Mouse (Mus musculus): ENCODE results near the gene Rnf2. TPM values are rescaled to one million over a fixed set of nuclear protein-coding genes. Genes with fewer than 3 reads are reported as not detected.

Gene Rnf2
- polyA plus RNA-seq, 1 experiment from 2014 or later: 59.2 TPM

- WGBS: 76% methylated on average over 5 of the region's 5 CpGs
- Histone ChIP-seq H3K4me3 (ENCODE audit: low read length) (no peak overlapping the region), H3K27me3 (replicated peaks; ENCODE audit: control insufficient read depth, insufficient read depth, low read length) (no peaks in the 10 kb centered on the region), H3K4me1 (ENCODE audit: control insufficient read depth, insufficient read depth, low read length) (no peaks in the 10 kb centered on the region), H3K4me2 (ENCODE audit: low read depth, low read length) (no peak overlapping the region), H3K9ac (ENCODE audit: low read depth, low read length) (no peak overlapping the region), H3K9me3 (ENCODE audit: control insufficient read depth, low read length) (no peaks in the 10 kb centered on the region), H3K27ac (ENCODE audit: low read length) (no peak overlapping the region), H3K36me3 (ENCODE audit: control insufficient read depth, insufficient read depth, low read length) (peaks cover 12% of the 10 kb centered on the region)
- no peak for ATAC-seq
Observed at GRCm38 (mm10) chr1:151457087-151457486, 43.7 kb downstream of the Rnf2 start.

GRCm38 (mm10) chr1:151451946-151452345, 48.8 kb downstream of the Rnf2 start:
- H3K4me3 ChIP-seq (ENCODE audit: low read length): no peak overlapping the region
- no peak overlapping the region for H3K4me2 ChIP-seq (ENCODE audit: low read depth, low read length)
- no peaks in the 10 kb centered on the region for H3K4me1 ChIP-seq (ENCODE audit: control insufficient read depth, insufficient read depth, low read length)
- no peaks in the 10 kb centered on the region for H3K27me3 ChIP-seq (replicated peaks; ENCODE audit: control insufficient read depth, insufficient read depth, low read length)
- H3K27ac ChIP-seq (ENCODE audit: low read length): no peak overlapping the region
- no peak for ATAC-seq
- peaks cover 23% of the 10 kb centered on the region for H3K36me3 ChIP-seq (ENCODE audit: control insufficient read depth, insufficient read depth, low read length)
- H3K9me3 ChIP-seq (ENCODE audit: control insufficient read depth, low read length): no peaks in the 10 kb centered on the region
- 97% methylated on average over 11 of the region's 11 CpGs for WGBS
- H3K9ac ChIP-seq (ENCODE audit: low read depth, low read length): no peak overlapping the region

GRCm38 (mm10) chr1:151450851-151451250, 49.9 kb downstream of the Rnf2 start:
- Histone ChIP-seq H3K27me3 (replicated peaks; ENCODE audit: control insufficient read depth, insufficient read depth, low read length) (no peaks in the 10 kb centered on the region), H3K9me3 (ENCODE audit: control insufficient read depth, low read length) (no peaks in the 10 kb centered on the region), H3K4me3 (ENCODE audit: low read length) (no peak overlapping the region), H3K36me3 (ENCODE audit: control insufficient read depth, insufficient read depth, low read length) (peaks cover 28% of the 10 kb centered on the region), H3K4me1 (ENCODE audit: control insufficient read depth, insufficient read depth, low read length) (no peaks in the 10 kb centered on the region), H3K27ac (ENCODE audit: low read length) (no peak overlapping the region), H3K4me2 (ENCODE audit: low read depth, low read length) (no peak overlapping the region), H3K9ac (ENCODE audit: low read depth, low read length) (no peak overlapping the region)
- 96% methylated on average over 1 of the region's 2 CpGs for WGBS
- no peak for ATAC-seq

- Histone ChIP-seq H3K27me3 (replicated peaks; ENCODE audit: control insufficient read depth, insufficient read depth, low read length) (no peaks in the 10 kb centered on the region), H3K4me1 (ENCODE audit: control insufficient read depth, insufficient read depth, low read length) (no peaks in the 10 kb centered on the region), H3K9ac (ENCODE audit: low read depth, low read length) (no peak overlapping the region), H3K4me2 (ENCODE audit: low read depth, low read length) (no peak overlapping the region), H3K27ac (ENCODE audit: low read length) (no peak overlapping the region), H3K9me3 (ENCODE audit: control insufficient read depth, low read length) (no peaks in the 10 kb centered on the region), H3K36me3 (ENCODE audit: control insufficient read depth, insufficient read depth, low read length) (peaks cover 32% of the 10 kb centered on the region), H3K4me3 (ENCODE audit: low read length) (no peak overlapping the region)
- no peak for ATAC-seq
- 94% methylated on average over 10 of the region's 10 CpGs for whole genome bisulfite sequencing
Observed at GRCm38 (mm10) chr1:151449866-151450265, 50.9 kb downstream of the Rnf2 start.

GRCm38 (mm10) chr1:151435431-151435830, 65.3 kb downstream of the Rnf2 start:
- H3K4me3 ChIP-seq (ENCODE audit: low read length): no peak overlapping the region
- no peaks in the 10 kb centered on the region for H3K9me3 ChIP-seq (ENCODE audit: control insufficient read depth, low read length)
- H3K27ac ChIP-seq (ENCODE audit: low read length): no peak overlapping the region
- H3K27me3 ChIP-seq (replicated peaks; ENCODE audit: control insufficient read depth, insufficient read depth, low read length): no peaks in the 10 kb centered on the region
- WGBS: 81% methylated on average over 6 of the region's 6 CpGs
- ATAC-seq: no peak
- no peak overlapping the region for H3K9ac ChIP-seq (ENCODE audit: low read depth, low read length)
- H3K4me1 ChIP-seq (ENCODE audit: control insufficient read depth, insufficient read depth, low read length): no peaks in the 10 kb centered on the region
- no peak overlapping the region for H3K4me2 ChIP-seq (ENCODE audit: low read depth, low read length)
- H3K36me3 ChIP-seq (ENCODE audit: control insufficient read depth, insufficient read depth, low read length): peaks cover 2% of the 10 kb centered on the region; the same call in 1 of the 2 replicates

- ATAC-seq: no peak
- H3K27me3 ChIP-seq (replicated peaks; ENCODE audit: control insufficient read depth, insufficient read depth, low read length): no peaks in the 10 kb centered on the region
- 25% methylated on average over 9 of the region's 9 CpGs for WGBS
- peak overlapping the region; percentile 95 for H3K9ac ChIP-seq (ENCODE audit: low read depth, low read length)
- H3K4me2 ChIP-seq (ENCODE audit: low read depth, low read length): peak overlapping the region; percentile 38
- 0 out of 2 replicates have a peak, but pooled peaks cover 1% of the 10 kb centered on the region for H3K36me3 ChIP-seq (ENCODE audit: control insufficient read depth, insufficient read depth, low read length)
- peaks cover 9% of the 10 kb centered on the region for H3K4me1 ChIP-seq (ENCODE audit: control insufficient read depth, insufficient read depth, low read length)
- H3K9me3 ChIP-seq (ENCODE audit: control insufficient read depth, low read length): no peaks in the 10 kb centered on the region
- H3K4me3 ChIP-seq (ENCODE audit: low read length): peak overlapping the region; percentile 95
- peak overlapping the region; percentile 97 for H3K27ac ChIP-seq (ENCODE audit: low read length)
Observed at GRCm38 (mm10) chr1:151429316-151429715, 71.4 kb downstream of the Rnf2 start.

- peak within 1 kb of the TSS; percentile 97 for H3K27ac ChIP-seq (ENCODE audit: low read length)
- peak; percentile 98 for ATAC-seq
- H3K4me1 ChIP-seq (ENCODE audit: control insufficient read depth, insufficient read depth, low read length): peaks cover 9% of the 10 kb centered on the region
- H3K4me2 ChIP-seq (ENCODE audit: low read depth, low read length): peak within 1 kb of the TSS; percentile 67
- under 1% methylated on average over 74 of the region's 74 CpGs for WGBS
- peak within 1 kb of the TSS; percentile 95 for H3K9ac ChIP-seq (ENCODE audit: low read depth, low read length)
- no peaks in the 10 kb centered on the region for H3K36me3 ChIP-seq (ENCODE audit: control insufficient read depth, insufficient read depth, low read length)
- H3K4me3 ChIP-seq (ENCODE audit: low read length): peak within 1 kb of the TSS; percentile 95
- H3K9me3 ChIP-seq (ENCODE audit: control insufficient read depth, low read length): no peaks in the 10 kb centered on the region
- no peaks in the 10 kb centered on the region for H3K27me3 ChIP-seq (replicated peaks; ENCODE audit: control insufficient read depth, insufficient read depth, low read length)
Observed at GRCm38 (mm10) chr1:151428263-151429221, 72.2 kb downstream of the Rnf2 start, which contains the start of the genes Swt1 and Trmt1l. Gene Swt1, minus strand, starts transcription at chr1:151428455. Gene Trmt1l, plus strand, starts transcription at chr1:151428542.

- Histone ChIP-seq H3K4me3 (ENCODE audit: low read length) (peak overlapping the region; percentile 95), H3K9ac (ENCODE audit: low read depth, low read length) (peak overlapping the region; percentile 86), H3K27ac (ENCODE audit: low read length) (peak overlapping the region; percentile 90), H3K36me3 (ENCODE audit: control insufficient read depth, insufficient read depth, low read length) (no peaks in the 10 kb centered on the region), H3K27me3 (replicated peaks; ENCODE audit: control insufficient read depth, insufficient read depth, low read length) (no peaks in the 10 kb centered on the region), H3K9me3 (ENCODE audit: control insufficient read depth, low read length) (no peaks in the 10 kb centered on the region), H3K4me1 (ENCODE audit: control insufficient read depth, insufficient read depth, low read length) (peaks cover 9% of the 10 kb centered on the region), H3K4me2 (ENCODE audit: low read depth, low read length) (peak overlapping the region; percentile 67)
- peak; percentile 57 for ATAC-seq
- under 1% methylated on average over 26 of the region's 26 CpGs for WGBS
Observed at GRCm38 (mm10) chr1:151427888-151428262, 72.9 kb downstream of the Rnf2 start.

GRCm38 (mm10) chr1:151426947-151427600, 73.7 kb downstream of the Rnf2 start:
- H3K27me3 ChIP-seq (replicated peaks; ENCODE audit: control insufficient read depth, insufficient read depth, low read length): no peaks in the 10 kb centered on the region
- peak overlapping the region; percentile 95 for H3K4me3 ChIP-seq (ENCODE audit: low read length)
- H3K4me1 ChIP-seq (ENCODE audit: control insufficient read depth, insufficient read depth, low read length): peaks cover 9% of the 10 kb centered on the region
- peak overlapping the region; percentile 90 for H3K27ac ChIP-seq (ENCODE audit: low read length)
- peak overlapping the region; percentile 67 for H3K4me2 ChIP-seq (ENCODE audit: low read depth, low read length)
- 16% methylated on average over 7 of the region's 7 CpGs for WGBS
- H3K9ac ChIP-seq (ENCODE audit: low read depth, low read length): peak overlapping the region; percentile 86
- no peaks in the 10 kb centered on the region for H3K9me3 ChIP-seq (ENCODE audit: control insufficient read depth, low read length)
- 0 out of 2 replicates have a peak, but pooled peaks cover 4% of the 10 kb centered on the region for H3K36me3 ChIP-seq (ENCODE audit: control insufficient read depth, insufficient read depth, low read length)
- no peak; the same call in 1 of the 2 replicates for ATAC-seq
